Mouse (Mus musculus) A20 (cell line): ENCODE measurements around the gene Gm8237.
"Not testable (repeated sequence)": the region's sequence is repeated elsewhere in the genome, so short reads cannot be mapped to it uniquely, and the experiment has no call there.

Experiments used
- DNase-seq: peaks from one replicate; pipeline ENCODE4 v3.0.0-alpha.2; 2011; ENCODE audit warnings: low read depth, low spot score

The Gm8237 gene

GRCm38 (mm10) chr14:5880241-5880640 is at the start of gene Gm8237:
Gene Gm8237, minus strand, starts transcription at chr14:5880382.
- not testable (repeated sequence) for DNase-seq

- not testable (repeated sequence) for DNase-seq
Measured at GRCm38 (mm10) chr14:5923276-5923675, 43.1 kb upstream of the Gm8237 start.

- DNase-seq, result not testable (repeated sequence)
Measured at GRCm38 (mm10) chr14:5918330-5918942, 38.3 kb upstream of the Gm8237 start.

GRCm38 (mm10) chr14:5913701-5914100 is 33.5 kb upstream of the Gm8237 start:
- not testable (repeated sequence) for DNase-seq

- not testable (repeated sequence) for DNase-seq
Measured at GRCm38 (mm10) chr14:5879791-5880190, 391 bp downstream of the Gm8237 start.

GRCm38 (mm10) chr14:5879136-5879535 is 1.0 kb downstream of the Gm8237 start:
- DNase-seq, result not testable (repeated sequence)

- DNase-seq, result not testable (repeated sequence)
Measured at GRCm38 (mm10) chr14:5855911-5856310, 24.3 kb downstream of the Gm8237 start.

GRCm38 (mm10) chr14:5830229-5830628 is 50.0 kb downstream of the Gm8237 start, which contains the start of gene Gm3424:
Gene Gm3424, minus strand, starts transcription at chr14:5830329.
- not testable (repeated sequence) for DNase-seq

- DNase-seq, result not testable (repeated sequence)
Measured at GRCm38 (mm10) chr14:5812699-5813356, 67.4 kb downstream of the Gm8237 start.
